Mouse (Mus musculus) urinary bladder, adult 18-20 months (tissue): ENCODE data around the gene Sdhaf1.
A peak's percentile ranks its signal among the peaks of the same experiment; 100 is the strongest.

Source experiments
- DNase-seq, 2 experiments: peaks; one replicate each; pipeline ENCODE4 v3.0.0; 2022; ENCODE audit warnings: low spot score in 2 of 2, mixed read lengths in 2 of 2

Gene Sdhaf1

GRCm38 (mm10) chr7:30323795-30324194 is at the start of gene Sdhaf1:
Gene Sdhaf1 (minus strand): TSS chr7:30323895.
- no peak for DNase-seq

GRCm38 (mm10) chr7:30367466-30367865 is 43.8 kb upstream of the Sdhaf1 start:
- DNase-seq, result no peak

- DNase-seq, result no peak
Measured at GRCm38 (mm10) chr7:30363344-30363738, 39.6 kb upstream of the Sdhaf1 start.

- no peak for DNase-seq
Measured at GRCm38 (mm10) chr7:30362652-30363343, 39.1 kb upstream of the Sdhaf1 start, which contains the start of gene Lrfn3. Gene Lrfn3 (minus strand): TSS chr7:30362772.

- DNase-seq, result no peak
Measured at GRCm38 (mm10) chr7:30360028-30360427, 36.3 kb upstream of the Sdhaf1 start.

GRCm38 (mm10) chr7:30359276-30359865 is 35.7 kb upstream of the Sdhaf1 start:
- DNase-seq, result no peak

- no peak for DNase-seq
Measured at GRCm38 (mm10) chr7:30358378-30359186, 34.9 kb upstream of the Sdhaf1 start.

GRCm38 (mm10) chr7:30354059-30354458 is 30.4 kb upstream of the Sdhaf1 start:
- no peak for DNase-seq

DNA sequence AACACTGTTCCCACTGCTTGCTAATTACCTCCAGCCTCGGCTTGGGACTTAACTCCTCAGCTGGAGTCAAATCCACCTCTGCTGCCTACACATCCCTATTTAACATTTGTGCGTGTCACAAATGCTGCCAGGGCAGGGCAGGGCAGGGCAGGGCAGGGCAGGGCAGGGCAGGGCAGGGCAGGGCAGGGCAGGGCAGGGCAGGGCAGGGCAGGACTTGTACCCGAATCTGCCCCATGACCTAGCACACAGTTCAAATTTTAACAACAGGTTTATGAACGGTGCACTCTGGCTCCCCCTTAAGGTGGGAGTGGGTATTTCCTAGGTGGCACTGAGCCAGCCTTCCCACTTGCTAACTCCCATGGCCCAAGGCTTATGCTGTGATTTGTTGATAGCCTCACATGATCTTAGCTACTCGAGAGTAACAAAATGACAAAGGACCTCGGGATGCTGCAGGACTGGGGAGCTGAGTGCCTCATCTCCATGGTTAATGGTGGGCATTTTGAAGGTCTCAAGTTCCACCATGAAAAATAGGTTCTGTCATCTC is 29.7 kb upstream of the Sdhaf1 start:
- peak; percentile 57 to 72 for DNase-seq

- no peak for DNase-seq
Measured at GRCm38 (mm10) chr7:30347828-30348227, 24.1 kb upstream of the Sdhaf1 start.

DNA sequence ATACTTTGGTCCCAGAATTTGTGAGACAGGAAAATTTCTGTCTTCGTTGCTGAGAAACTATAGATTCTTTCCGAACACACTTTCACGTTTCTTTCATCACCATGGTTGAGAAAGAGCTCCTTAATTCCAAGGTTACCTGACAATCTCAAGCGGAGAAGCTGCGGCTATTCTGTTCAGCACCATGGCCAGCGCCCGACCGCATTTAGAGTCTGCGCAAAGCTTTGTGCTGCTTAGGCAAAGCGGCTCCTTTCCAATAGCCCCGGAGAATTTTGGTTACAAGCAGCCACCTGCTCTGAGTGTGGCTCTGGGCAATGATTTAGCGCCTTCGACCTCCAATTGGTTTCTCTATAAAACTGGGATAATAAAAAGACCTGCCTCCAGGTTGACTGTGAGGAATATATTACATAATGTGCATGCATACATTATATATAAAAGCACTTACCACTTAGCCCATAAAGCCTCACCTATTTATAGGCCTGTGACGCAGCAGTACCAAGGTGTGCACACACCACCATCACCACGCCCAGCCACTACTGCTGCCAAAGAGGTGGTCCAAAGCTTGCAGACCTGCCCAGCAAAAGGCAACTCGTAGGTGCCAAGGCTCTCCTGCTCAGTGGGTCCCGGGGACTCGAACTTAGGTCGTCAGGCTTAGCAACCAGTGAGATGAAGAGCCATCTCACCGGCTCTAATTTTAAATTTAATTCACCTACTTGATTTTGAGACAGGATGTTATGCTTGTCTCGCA is 23.1 kb upstream of the Sdhaf1 start:
- peak in 1 of 2 experiments; percentile 65 for DNase-seq

- DNase-seq, result no peak
Measured at GRCm38 (mm10) chr7:30339432-30340109, 15.9 kb upstream of the Sdhaf1 start.

DNA sequence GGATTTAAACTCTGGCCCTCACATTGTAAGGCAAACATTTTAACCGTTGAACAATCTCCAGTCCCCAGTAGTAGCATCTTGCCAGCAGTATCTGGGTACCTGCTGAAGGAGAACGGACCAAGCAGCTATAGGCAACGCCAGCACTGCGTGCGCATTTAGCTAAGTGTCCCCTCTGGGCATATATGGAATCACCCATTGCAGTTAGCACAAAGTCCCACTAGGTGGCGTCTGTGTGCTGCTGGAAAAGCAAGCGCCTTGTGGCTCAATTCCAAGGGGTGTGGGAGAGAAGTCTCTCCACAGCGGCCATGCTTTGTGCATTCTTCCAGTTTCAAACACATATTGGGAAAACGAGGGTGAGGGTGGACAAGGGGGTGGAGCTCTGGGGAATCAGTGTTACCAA is 12.7 kb upstream of the Sdhaf1 start:
- peak; percentile 53 to 56 for DNase-seq

GRCm38 (mm10) chr7:30335688-30336087 is 12.0 kb upstream of the Sdhaf1 start:
- DNase-seq, result no peak

DNA sequence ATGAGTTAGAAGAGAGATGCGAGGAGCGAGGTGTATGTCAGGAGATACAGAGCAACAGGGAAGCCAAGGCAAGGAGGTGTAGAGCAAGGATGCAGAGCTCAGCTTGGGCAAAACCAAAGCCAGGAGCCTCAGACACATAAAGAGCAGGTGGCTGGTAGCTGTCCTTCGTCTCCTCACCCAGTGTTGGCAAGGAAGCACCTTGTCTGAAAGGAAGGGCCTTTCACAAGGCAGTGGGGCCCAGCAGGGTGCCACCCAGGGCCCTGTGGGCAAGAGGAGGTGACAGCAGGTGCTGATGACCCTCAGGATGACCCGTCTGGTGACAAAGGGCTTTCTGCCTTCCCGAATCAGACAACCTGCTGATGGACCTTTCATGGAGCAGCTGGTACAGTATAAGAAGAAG is 10.9 kb upstream of the Sdhaf1 start:
- no peak for DNase-seq

GRCm38 (mm10) chr7:30333436-30333835 is 9.7 kb upstream of the Sdhaf1 start:
- no peak for DNase-seq

GRCm38 (mm10) chr7:30332622-30333259 is 9.0 kb upstream of the Sdhaf1 start:
- no peak for DNase-seq

GRCm38 (mm10) chr7:30331887-30332286 is 8.2 kb upstream of the Sdhaf1 start:
- DNase-seq, result no peak

DNA sequence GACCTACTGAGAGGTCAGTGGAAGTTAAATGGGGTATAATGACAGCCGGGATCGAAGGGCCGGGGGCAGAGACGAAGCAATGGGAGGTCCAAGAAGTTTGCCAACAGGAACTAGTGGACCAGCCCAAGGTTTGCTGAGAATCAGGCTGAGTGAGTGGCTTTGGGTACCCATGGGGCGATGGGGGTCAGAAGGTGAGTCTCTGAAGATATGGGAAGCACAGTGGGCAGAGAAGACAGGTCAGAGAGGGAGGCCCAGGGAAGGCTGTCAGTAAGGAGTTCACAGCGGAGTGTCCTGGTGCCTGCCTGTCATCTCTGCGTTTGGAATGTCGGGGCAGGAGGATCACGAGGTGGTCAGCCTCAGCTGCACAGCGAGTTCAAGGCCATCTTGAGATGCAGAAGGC is 4.7 kb upstream of the Sdhaf1 start:
- no peak for DNase-seq

DNA sequence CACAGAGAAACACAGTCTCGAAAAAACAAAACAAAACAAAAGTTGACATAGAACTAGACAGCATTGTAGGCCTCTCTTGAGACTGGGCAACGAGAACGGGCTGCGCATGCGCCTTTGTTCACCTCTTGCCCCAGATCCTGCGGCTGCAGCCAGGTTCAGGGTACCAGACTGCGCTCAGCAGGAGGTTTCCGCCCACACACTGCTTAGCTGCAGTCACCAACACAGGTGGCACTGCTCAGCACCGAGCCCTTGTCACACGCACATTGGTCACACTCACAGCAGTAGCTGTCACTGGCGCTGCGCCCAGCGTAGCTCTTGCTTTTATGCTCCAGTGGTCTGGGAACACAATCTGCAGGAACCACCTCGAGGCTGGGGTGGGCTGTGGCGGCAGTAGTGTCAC is 3.4 kb upstream of the Sdhaf1 start:
- DNase-seq, result no peak

GRCm38 (mm10) chr7:30326427-30326826 is 2.7 kb upstream of the Sdhaf1 start:
- DNase-seq, result no peak
